Mouse (Mus musculus): ENCODE measurements around the gene Ebp. TPM values are rescaled to one million over a fixed set of nuclear protein-coding genes. Genes with fewer than 3 reads are reported as not detected.

Ebp gene
- polyA plus RNA-seq, 1 experiment from 2014 or later: 35.1 TPM

- Histone ChIP-seq H3K36me3 (no peaks in the 10 kb centered on the region), H3K27ac (replicated peaks) (no peak overlapping the region), H3K4me3 (no peak overlapping the region), H3K4me1 (peaks cover 5% of the 10 kb centered on the region), H3K27me3 (ENCODE audit: low read depth, poor library complexity, severe bottlenecking) (peaks cover 5% of the 10 kb centered on the region; the same call in 1 of the 2 replicates), H3K9me3 (replicated peaks) (peaks cover 12% of the 10 kb centered on the region)
- 26% methylated on average over 4 of the region's 4 CpGs for WGBS
- DNase-seq (ENCODE audit: low spot score): no peak
Measured at GRCm38 (mm10) chrX:8207224-8207623, 13.9 kb upstream of the Ebp start.

- WGBS: 15% methylated on average over 11 of the region's 11 CpGs
- Histone ChIP-seq H3K9me3 (replicated peaks) (peaks cover 12% of the 10 kb centered on the region), H3K27me3 (ENCODE audit: low read depth, poor library complexity, severe bottlenecking) (peaks cover 5% of the 10 kb centered on the region; the same call in 1 of the 2 replicates), H3K4me3 (peak overlapping the region; percentile 61), H3K27ac (replicated peaks) (peak overlapping the region; percentile 75; the same call in 1 of the 2 replicates), H3K36me3 (no peaks in the 10 kb centered on the region), H3K4me1 (peaks cover 5% of the 10 kb centered on the region)
- DNase-seq (ENCODE audit: low spot score): no peak
Measured at GRCm38 (mm10) chrX:8206694-8207197, 13.4 kb upstream of the Ebp start.

DNA sequence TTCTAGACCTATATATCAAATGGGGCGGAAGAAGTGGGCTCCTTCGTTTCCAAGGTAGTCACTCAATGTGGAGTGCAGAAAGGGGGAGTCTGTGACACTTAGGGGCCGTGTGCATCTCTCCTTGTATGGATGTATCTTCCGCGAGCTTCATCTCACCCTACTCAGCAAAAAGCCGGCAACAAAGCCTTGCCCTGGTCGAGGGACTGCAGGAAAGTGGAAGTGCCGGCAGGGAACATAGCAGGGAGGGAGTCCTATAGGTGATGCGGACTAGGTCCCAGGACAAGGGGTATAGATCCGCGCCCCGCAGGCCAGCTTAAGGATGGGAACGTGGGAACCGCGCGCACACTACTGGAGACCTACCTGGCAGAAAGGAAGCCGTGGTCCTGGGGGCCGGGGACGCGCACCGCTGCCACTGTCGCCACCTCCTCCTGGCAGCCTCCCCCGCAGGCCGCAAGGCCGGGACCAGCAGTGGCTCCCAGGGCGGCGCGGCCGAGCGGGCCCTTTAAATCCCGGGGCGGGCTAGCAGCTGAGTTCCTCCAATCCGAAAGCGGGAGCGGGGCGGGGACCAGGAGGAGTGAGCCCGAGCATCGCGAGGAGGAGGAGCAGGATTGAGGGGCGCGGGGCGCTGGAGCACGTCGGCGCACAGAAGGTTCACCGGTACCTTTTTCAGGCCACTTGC, 12.8 kb upstream of the Ebp start, which contains the start of gene Porcn:
Porcn (minus strand) TSS at position 511 of the 679 bp plus-strand sequence.
- Histone ChIP-seq H3K27me3 (ENCODE audit: low read depth, poor library complexity, severe bottlenecking) (peaks cover 5% of the 10 kb centered on the region; the same call in 1 of the 2 replicates), H3K36me3 (no peaks in the 10 kb centered on the region), H3K9me3 (replicated peaks) (peaks cover 17% of the 10 kb centered on the region), H3K4me3 (peak within 1 kb of the TSS; percentile 61), H3K27ac (replicated peaks) (peak within 1 kb of the TSS; percentile 75), H3K4me1 (peaks cover 5% of the 10 kb centered on the region)
- DNase-seq (ENCODE audit: low spot score): peak; percentile 83
- 16% methylated on average over 43 of the region's 46 CpGs for WGBS

DNA sequence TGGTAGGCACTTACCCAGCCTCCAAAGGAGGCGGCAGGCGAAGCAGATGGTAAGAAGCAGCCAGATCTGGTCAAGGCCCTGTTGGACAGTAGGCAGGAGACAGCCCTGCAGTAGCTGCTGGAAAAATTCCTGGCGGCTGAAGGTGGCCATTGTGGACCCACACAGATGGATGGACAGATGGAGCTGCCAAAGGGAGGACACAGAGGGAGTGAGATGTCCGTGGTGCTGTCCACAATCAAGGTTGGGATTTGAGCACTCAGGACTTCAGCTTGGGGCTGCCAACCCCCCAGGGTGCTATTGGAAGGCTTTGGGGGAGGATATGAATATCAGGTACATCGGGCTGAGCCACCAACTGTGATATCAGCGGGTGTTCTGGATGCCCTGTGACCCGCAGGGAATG, 12.2 kb upstream of the Ebp start:
- peaks cover 5% of the 10 kb centered on the region for H3K4me1 ChIP-seq
- WGBS: 34% methylated on average over 7 of the region's 7 CpGs

DNA sequence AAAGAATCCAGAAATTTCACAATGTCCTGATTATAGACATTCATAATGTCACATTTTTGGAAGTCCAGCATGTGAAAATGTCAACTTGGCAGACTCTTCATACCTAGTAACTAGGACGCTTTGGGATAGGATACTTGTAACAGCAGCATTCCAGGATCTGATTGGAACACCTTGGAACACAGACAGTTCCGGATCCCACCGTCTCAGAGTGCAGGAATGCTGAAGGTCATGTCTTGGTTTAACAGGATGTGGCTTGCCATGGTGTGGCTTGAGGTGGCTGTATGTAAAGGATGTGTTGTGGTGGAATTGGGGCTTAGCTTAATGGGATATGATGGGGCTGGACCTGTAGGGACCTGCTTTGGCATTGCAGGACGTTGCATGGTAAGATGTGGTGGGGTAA, 11.8 kb upstream of the Ebp start:
- H3K27ac ChIP-seq (replicated peaks): no peak overlapping the region
- peaks cover 5% of the 10 kb centered on the region for H3K4me1 ChIP-seq
- WGBS: 69% methylated on average over 4 of the region's 4 CpGs
- peaks cover 5% of the 10 kb centered on the region; the same call in 1 of the 2 replicates for H3K27me3 ChIP-seq (ENCODE audit: low read depth, poor library complexity, severe bottlenecking)
- no peaks in the 10 kb centered on the region for H3K36me3 ChIP-seq
- no peak for DNase-seq (ENCODE audit: low spot score)
- H3K9me3 ChIP-seq (replicated peaks): peaks cover 18% of the 10 kb centered on the region
- H3K4me3 ChIP-seq: no peak overlapping the region

More for the DNA sequence above, 12.2 kb upstream of the Ebp start:
- Histone ChIP-seq H3K27ac (replicated peaks) (no peak overlapping the region), H3K27me3 (ENCODE audit: low read depth, poor library complexity, severe bottlenecking) (peaks cover 5% of the 10 kb centered on the region; the same call in 1 of the 2 replicates), H3K36me3 (no peaks in the 10 kb centered on the region), H3K9me3 (replicated peaks) (peaks cover 18% of the 10 kb centered on the region), H3K4me3 (peak overlapping the region; percentile 61)
- no peak for DNase-seq (ENCODE audit: low spot score)

GRCm38 (mm10) chrX:8204076-8204475, 10.8 kb upstream of the Ebp start:
- Histone ChIP-seq H3K4me3 (no peak overlapping the region), H3K36me3 (peaks cover 2% of the 10 kb centered on the region; the same call in 1 of the 2 replicates), H3K9me3 (replicated peaks) (peaks cover 21% of the 10 kb centered on the region), H3K27me3 (ENCODE audit: low read depth, poor library complexity, severe bottlenecking) (peaks cover 5% of the 10 kb centered on the region; the same call in 1 of the 2 replicates), H3K4me1 (peaks cover 5% of the 10 kb centered on the region), H3K27ac (replicated peaks) (no peak overlapping the region)
- 89% methylated on average over 10 of the region's 10 CpGs for WGBS
- no peak for DNase-seq (ENCODE audit: low spot score)

- DNase-seq (ENCODE audit: low spot score): no peak
- H3K27me3 ChIP-seq (ENCODE audit: low read depth, poor library complexity, severe bottlenecking): peaks cover 5% of the 10 kb centered on the region; the same call in 1 of the 2 replicates
Measured at GRCm38 (mm10) chrX:8203105-8203504, 9.8 kb upstream of the Ebp start.

DNA sequence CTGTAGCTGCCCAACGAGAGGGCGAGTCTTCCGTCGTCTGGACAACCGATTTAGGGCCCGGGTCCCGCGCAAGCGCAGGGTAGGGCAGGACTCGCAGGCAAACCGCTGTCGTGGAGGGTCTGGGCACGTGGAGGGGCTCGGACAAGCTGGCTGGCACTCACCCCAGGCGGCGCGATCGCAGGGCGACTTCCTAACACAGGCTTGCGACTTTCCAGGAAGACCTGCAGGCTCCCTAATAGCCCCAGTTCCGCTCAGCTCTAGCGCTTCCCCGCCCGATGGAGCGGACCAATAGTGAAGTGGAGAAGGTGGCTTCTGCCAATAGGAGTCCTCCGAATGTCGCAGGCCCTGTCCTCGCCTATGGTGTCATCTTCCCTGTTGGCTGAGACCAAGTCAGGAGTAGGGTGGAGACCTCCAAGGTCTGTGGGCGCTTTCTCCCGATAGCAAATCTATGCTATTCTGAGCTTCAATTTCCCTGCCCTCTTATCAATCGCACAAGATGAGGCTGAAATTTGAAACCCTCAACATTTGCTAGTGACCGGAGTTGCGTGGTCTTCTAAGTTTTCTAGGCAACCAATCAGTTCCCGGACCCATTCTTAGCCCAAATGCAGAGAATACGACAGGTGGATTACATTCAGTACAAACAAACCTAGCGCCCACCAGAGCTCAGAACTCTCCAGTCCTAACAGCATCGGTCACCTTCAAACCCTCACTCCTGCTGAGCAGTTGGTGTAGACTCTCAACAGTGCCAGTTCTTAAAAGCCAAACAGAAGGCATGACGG, 483 bp downstream of the Ebp start:
- H3K36me3 ChIP-seq: no peaks in the 10 kb centered on the region
- WGBS: 16% methylated on average over 38 of the region's 38 CpGs
- DNase-seq (ENCODE audit: low spot score): peak; percentile 82
- peaks cover 6% of the 10 kb centered on the region; the same call in 1 of the 2 replicates for H3K4me1 ChIP-seq
- peak overlapping the region; percentile 62 for H3K4me3 ChIP-seq
- H3K9me3 ChIP-seq (replicated peaks): 0 out of 2 replicates have a peak, but pooled peaks cover 8% of the 10 kb centered on the region
- no peaks in the 10 kb centered on the region for H3K27me3 ChIP-seq (ENCODE audit: low read depth, poor library complexity, severe bottlenecking)
- H3K27ac ChIP-seq (replicated peaks): peak overlapping the region; percentile 88

More at GRCm38 (mm10) chrX:8203105-8203504, 9.8 kb upstream of the Ebp start:
- peaks cover 26% of the 10 kb centered on the region for H3K9me3 ChIP-seq (replicated peaks)
- H3K4me3 ChIP-seq: no peak overlapping the region
- WGBS: 86% methylated on average over 14 of the region's 14 CpGs
- peaks cover 5% of the 10 kb centered on the region for H3K4me1 ChIP-seq
- no peak overlapping the region for H3K27ac ChIP-seq (replicated peaks)
- peaks cover 4% of the 10 kb centered on the region; the same call in 1 of the 2 replicates for H3K36me3 ChIP-seq

DNA sequence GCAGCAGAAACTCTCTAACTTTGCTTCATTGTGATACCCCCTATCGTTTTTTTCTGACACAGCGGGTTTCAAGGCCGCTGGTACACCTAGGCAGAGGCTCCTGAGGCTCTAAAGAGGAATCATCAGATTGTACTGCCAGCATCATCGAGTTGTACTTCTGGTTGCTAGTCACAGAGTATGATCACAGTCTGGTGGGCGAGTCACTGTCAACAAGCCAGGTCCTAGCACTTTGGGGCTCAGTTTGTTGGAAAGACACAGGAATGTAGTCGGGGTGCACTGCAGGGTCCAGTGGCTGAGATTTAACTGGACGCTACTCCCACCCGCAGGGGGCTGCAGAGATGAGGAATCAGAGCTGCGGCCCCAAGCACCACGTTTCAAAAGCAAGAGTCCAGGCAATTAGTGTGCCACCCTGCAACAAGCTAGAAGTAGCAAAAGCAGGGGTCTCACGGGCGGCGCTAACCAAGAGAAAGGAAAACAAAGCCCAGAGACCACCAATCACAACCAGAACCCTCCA, 1.1 kb downstream of the Ebp start:
- H3K27me3 ChIP-seq (ENCODE audit: low read depth, poor library complexity, severe bottlenecking): no peaks in the 10 kb centered on the region
- no peaks in the 10 kb centered on the region for H3K36me3 ChIP-seq
- peaks cover 6% of the 10 kb centered on the region; the same call in 1 of the 2 replicates for H3K4me1 ChIP-seq
- 17% methylated on average over 13 of the region's 13 CpGs for WGBS
- H3K9me3 ChIP-seq (replicated peaks): 0 out of 2 replicates have a peak, but pooled peaks cover 8% of the 10 kb centered on the region
- peak overlapping the region; percentile 62 for H3K4me3 ChIP-seq
- H3K27ac ChIP-seq (replicated peaks): peak overlapping the region; percentile 88
- no peak for DNase-seq (ENCODE audit: low spot score)

- Histone ChIP-seq H3K9me3 (replicated peaks) (0 out of 2 replicates have a peak, but pooled peaks cover 3% of the 10 kb centered on the region), H3K4me3 (no peak overlapping the region), H3K4me1 (no peaks in the 10 kb centered on the region), H3K36me3 (peaks cover 14% of the 10 kb centered on the region), H3K27me3 (ENCODE audit: low read depth, poor library complexity, severe bottlenecking) (no peaks in the 10 kb centered on the region), H3K27ac (replicated peaks) (no peak overlapping the region)
- WGBS: 27% methylated on average over 7 of the region's 7 CpGs
- DNase-seq (ENCODE audit: low spot score): no peak
Measured at GRCm38 (mm10) chrX:8182871-8183540, 10.3 kb downstream of the Ebp start.

- H3K4me3 ChIP-seq: no peak overlapping the region
- no peaks in the 10 kb centered on the region for H3K27me3 ChIP-seq (ENCODE audit: low read depth, poor library complexity, severe bottlenecking)
- no peak overlapping the region for H3K27ac ChIP-seq (replicated peaks)
- no peaks in the 10 kb centered on the region for H3K36me3 ChIP-seq
- 81% methylated on average over 5 of the region's 5 CpGs for WGBS
- peaks cover 7% of the 10 kb centered on the region; the same call in 1 of the 2 replicates for H3K4me1 ChIP-seq
- peaks cover 9% of the 10 kb centered on the region; the same call in 1 of the 2 replicates for H3K9me3 ChIP-seq (replicated peaks)
- no peak for DNase-seq (ENCODE audit: low spot score)
Measured at GRCm38 (mm10) chrX:8179646-8180045, 13.7 kb downstream of the Ebp start.

DNA sequence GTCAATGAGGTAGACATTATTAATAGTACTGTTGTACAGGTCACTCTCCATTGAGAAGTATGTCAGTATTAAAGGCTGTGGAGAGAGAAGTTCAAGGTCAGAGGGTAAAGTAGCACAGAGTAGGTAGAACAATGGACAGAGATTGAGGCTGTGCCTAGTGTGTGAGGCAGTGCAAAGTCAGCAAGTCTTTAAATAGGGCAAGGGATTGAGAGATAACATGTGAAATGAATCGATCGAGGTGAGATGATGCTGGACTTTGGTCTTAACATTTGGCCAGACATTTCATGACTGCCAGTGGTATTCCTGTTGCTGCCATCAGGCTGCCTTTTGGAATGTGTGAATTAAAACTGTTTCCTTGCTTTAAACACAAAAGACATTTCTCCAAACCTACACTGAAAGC, 14.4 kb downstream of the Ebp start:
- peaks cover 9% of the 10 kb centered on the region; the same call in 1 of the 2 replicates for H3K4me1 ChIP-seq

More for the DNA sequence above, 14.4 kb downstream of the Ebp start:
- no peaks in the 10 kb centered on the region for H3K36me3 ChIP-seq
- DNase-seq (ENCODE audit: low spot score): no peak
- no peak overlapping the region for H3K4me3 ChIP-seq
- H3K27ac ChIP-seq (replicated peaks): no peak overlapping the region
- H3K9me3 ChIP-seq (replicated peaks): peaks cover 9% of the 10 kb centered on the region; the same call in 1 of the 2 replicates
- WGBS: 98% methylated on average over 2 of the region's 2 CpGs
- no peaks in the 10 kb centered on the region for H3K27me3 ChIP-seq (ENCODE audit: low read depth, poor library complexity, severe bottlenecking)

Measured in midbrain, embryonic 10.5 days (tissue).